ENCODE assay signal across 14 mouse cellular contexts in genomic region chr11:107917721-107918235, GRCm38 (mm10). TPM values are rescaled to one million over a fixed set of nuclear protein-coding genes. Genes with fewer than 3 reads are reported as not detected.
DNase-seq lines count a peak whose midpoint lies in the region; ATAC-seq lines count a peak whose summit lies in the region.
"Had no signal": no experiment of that assay in that cellular context is flagged by ENCODE, and none has a peak within 500 bp of the region (broad histone marks: within the 10 kb centered on the region; RNA-seq: fewer than 3 reads in every experiment).

No protein-coding gene starts in this region.

- peak; percentile 77 for ATAC-seq in forebrain, embryonic 16.5 days
- ATAC-seq in hindbrain, embryonic 16.5 days = no peak
- no peak for ATAC-seq in neural tube, embryonic 15.5 days (ENCODE audit: low FRiP score)

- 24% methylated on average over 9 of the region's 9 CpGs for WGBS in forebrain, embryonic 16.5 days
- 24% methylated on average over 9 of the region's 9 CpGs for WGBS in hindbrain, embryonic 16.5 days
- WGBS in neural tube, embryonic 15.5 days = 23% methylated on average over 9 of the region's 9 CpGs

- H3K9me3 ChIP-seq in forebrain, embryonic 16.5 days (ENCODE audit: control insufficient read depth, low read length) = no peaks in the 10 kb centered on the region
- H3K9me3 ChIP-seq in hindbrain, embryonic 16.5 days (ENCODE audit: control insufficient read depth, low read length) = no peaks in the 10 kb centered on the region
- no peaks in the 10 kb centered on the region for H3K9me3 ChIP-seq in neural tube, embryonic 15.5 days (replicated peaks)
- H3K9me3 ChIP-seq: limb, embryonic 12.5 days had no signal

- peak; percentile 13 to 43 for DNase-seq in layer of hippocampus, adult 18-20 months (ENCODE audit: low spot score in 2 of 2)
- DNase-seq in layer of hippocampus, adult 9-10 months (ENCODE audit: low spot score) = no peak
- no peak for DNase-seq in ovary, postnatal 36 days (ENCODE audit: low spot score)
- no peak for DNase-seq in heart, adult 9 months (ENCODE audit: low spot score in 2 of 2)
- DNase-seq: cerebellum, adult 8-10 months; heart, postnatal 10 days; kidney, adult 18-20 months had no signal

- H3K27ac ChIP-seq in forebrain, embryonic 16.5 days (ENCODE audit: low read length) = 0 out of 2 replicates have a peak overlapping the region, but pooled peaks have one; percentile 22
- H3K27ac ChIP-seq in hindbrain, embryonic 16.5 days (ENCODE audit: low read depth, low read length) = no peak overlapping the region
- peak overlapping the region; percentile 28; the same call in 1 of the 2 replicates for H3K27ac ChIP-seq in neural tube, embryonic 15.5 days (replicated peaks)
- H3K27ac ChIP-seq: limb, embryonic 12.5 days; macrophage had no signal

- H3K9ac ChIP-seq in forebrain, embryonic 16.5 days (replicated peaks; ENCODE audit: low read depth, low read length) = no peak overlapping the region
- H3K9ac ChIP-seq in hindbrain, embryonic 16.5 days (ENCODE audit: low read depth, low read length) = 0 out of 2 replicates have a peak overlapping the region, but pooled peaks have one; percentile 22
- H3K9ac ChIP-seq in neural tube, embryonic 15.5 days (replicated peaks) = no peak overlapping the region
- H3K9ac ChIP-seq: limb, embryonic 12.5 days had no signal

- H3K4me3 ChIP-seq in forebrain, embryonic 16.5 days (replicated peaks; ENCODE audit: low read length) = no peak overlapping the region
- no peak overlapping the region for H3K4me3 ChIP-seq in hindbrain, embryonic 16.5 days (ENCODE audit: low read length)
- no peak overlapping the region for H3K4me3 ChIP-seq in neural tube, embryonic 15.5 days (replicated peaks)
- H3K4me3 ChIP-seq: limb, embryonic 12.5 days had no signal

- H3K27me3 ChIP-seq in forebrain, embryonic 16.5 days (replicated peaks; ENCODE audit: control insufficient read depth, insufficient read depth, low read length) = peaks cover 2% of the 10 kb centered on the region; the same call in 1 of the 2 replicates
- H3K27me3 ChIP-seq in hindbrain, embryonic 16.5 days (replicated peaks; ENCODE audit: control insufficient read depth, insufficient read depth, low read length) = peaks cover 4% of the 10 kb centered on the region; the same call in 1 of the 2 replicates
- peaks cover 20% of the 10 kb centered on the region for H3K27me3 ChIP-seq in neural tube, embryonic 15.5 days (replicated peaks)

- H3K4me1 ChIP-seq in forebrain, embryonic 16.5 days (replicated peaks; ENCODE audit: control insufficient read depth, insufficient read depth, low read length) = peaks cover 13% of the 10 kb centered on the region
- peaks cover 11% of the 10 kb centered on the region for H3K4me1 ChIP-seq in hindbrain, embryonic 16.5 days (ENCODE audit: control insufficient read depth, insufficient read depth, low read depth, low read length)
- peaks cover 20% of the 10 kb centered on the region for H3K4me1 ChIP-seq in neural tube, embryonic 15.5 days

- H3K36me3 ChIP-seq in forebrain, embryonic 16.5 days (ENCODE audit: control insufficient read depth, insufficient read depth) = no peaks in the 10 kb centered on the region
- no peaks in the 10 kb centered on the region for H3K36me3 ChIP-seq in hindbrain, embryonic 16.5 days (ENCODE audit: control insufficient read depth, insufficient read depth, low read length)
- no peaks in the 10 kb centered on the region for H3K36me3 ChIP-seq in neural tube, embryonic 15.5 days
- H3K36me3 ChIP-seq: limb, embryonic 12.5 days had no signal

- H3K4me2 ChIP-seq in forebrain, embryonic 16.5 days (ENCODE audit: low read length) = no peak overlapping the region
- H3K4me2 ChIP-seq in hindbrain, embryonic 16.5 days (ENCODE audit: low read length) = no peak overlapping the region
- H3K4me2 ChIP-seq in neural tube, embryonic 15.5 days = no peak overlapping the region
- H3K4me2 ChIP-seq: limb, embryonic 12.5 days had no signal

RNA-seq across cellular contexts. Expression of gene Cacng5, which starts 2.9 kb away (rescaled TPM):
- 10 to 100 TPM; 11.0 to 13.2 TPM for total RNA-seq in layer of hippocampus, adult 18-20 months (2021)
- polyA plus RNA-seq in forebrain, embryonic 16.5 days (2015; fragmentation: Nextera tagmentation; extraction: Ambion mirVana) = 8.0 and 9.0 TPM in 2 replicates
- 13.3 and 14.3 TPM in 2 replicates for polyA plus RNA-seq in hindbrain, embryonic 16.5 days (2015; fragmentation: Nextera tagmentation; extraction: Ambion mirVana)
- 10.8 and 12.6 TPM in 2 replicates for polyA plus RNA-seq in neural tube, embryonic 15.5 days (2015; fragmentation: Nextera tagmentation; extraction: Ambion mirVana)
- total RNA-seq: CH12.LX; granulocyte monocyte progenitor cell, adult 5-6 weeks had no signal
- polyA plus RNA-seq: macrophage had no signal

Comparison
In these comparisons a context has a peak if more than half of its experiments do, and no peak if none do; other contexts are left out.
1. DNase-seq: peak in layer of hippocampus, adult 18-20 months (2 of 2); none in layer of hippocampus, adult 9-10 months (single experiment), ovary, postnatal 36 days (single experiment) and heart, adult 9 months (0 of 2).